Mouse (Mus musculus) kidney, adult 2 months (tissue): Measurements from ENCODE around the gene Foxp1. TPM values are rescaled to one million over a fixed set of nuclear protein-coding genes. Genes with fewer than 3 reads are reported as not detected.

Experiments
- DNase-seq: peaks from one replicate; pipeline ENCODE4 v3.0.0; 2021
- H3K27ac ChIP-seq: fragments of 200-500 bp; 2 replicates; pipeline ENCODE4 v1.5.1; 2012; ENCODE audit warnings: low read depth, low read length, control low read depth, inconsistent platforms; ENCODE audit not compliant: insufficient read depth
- H3K27me3 ChIP-seq: fragments of 200-500 bp; replicated peaks from 2 replicates; pipeline ENCODE4 v1.6.1; 2012; ENCODE audit warnings: mild to moderate bottlenecking, moderate library complexity, low read length, inconsistent platforms; ENCODE audit not compliant: control insufficient read depth, insufficient read depth
- H3K36me3 ChIP-seq: fragments of 200-500 bp; 2 replicates; pipeline ENCODE4 v1.6.1; 2012; ENCODE audit warnings: mild to moderate bottlenecking, moderate library complexity, low read length, inconsistent platforms; ENCODE audit not compliant: control insufficient read depth, insufficient read depth
- H3K4me1 ChIP-seq: fragments of 200-500 bp; 2 replicates; pipeline ENCODE4 v1.6.1; 2011; ENCODE audit warnings: low read length; ENCODE audit not compliant: control insufficient read depth, insufficient read depth
- H3K4me3 ChIP-seq: fragments of 200-500 bp; 2 replicates; pipeline ENCODE4 v1.5.1; 2011; ENCODE audit warnings: mild to moderate bottlenecking, low read depth, low read length, control low read depth; ENCODE audit not compliant: insufficient read depth
- CTCF ChIP-seq: fragments of 200-500 bp; conservative IDR thresholded peaks from 2 replicates; pipeline ENCODE4 v1.5.1; 2011; ENCODE audit warnings: low read depth, mild to moderate bottlenecking, control low read depth, low read length, moderate library complexity, mixed read lengths; ENCODE audit not compliant: insufficient read depth, insufficient read length
- POLR2A ChIP-seq: fragments of 200-500 bp; IDR thresholded peaks from one replicate; pipeline ENCODE4 v1.6.1; 2011; ENCODE audit warnings: low read depth, low read length, control low read depth
- WGBS: fragments of 180-500 bp; shearing (Covaris S2); methylation state at CpG from one replicate; pipeline ENCODE4 v1.1.7; 2018; 5-methylcytosine and 5-hydroxymethylcytosine counted together
- polyA plus RNA-seq: library from polyadenylated mRNA; depleted of rRNA; stranded (reverse); fragments of >200 nt; gene quantifications from 2 replicates; pipeline ENCODE4 v1.2.3, GENCODE M21; 2012

The Foxp1 gene
- polyA plus RNA-seq, 1 experiment: 32.8 TPM

GRCm38 (mm10) chr6:99096105-99096775 is 426.3 kb downstream of the Foxp1 start:
- peaks cover 3% of the 10 kb centered on the region for H3K4me1 ChIP-seq

GRCm38 (mm10) chr6:99095185-99096104 is 427.1 kb downstream of the Foxp1 start:
- DNase-seq: peak; percentile 26
- whole genome bisulfite sequencing: 20% methylated on average over 18 of the region's 18 CpGs

More at GRCm38 (mm10) chr6:99096105-99096775, 426.3 kb downstream of the Foxp1 start:
- H3K27me3 ChIP-seq: no peaks in the 10 kb centered on the region
- no peaks in the 10 kb centered on the region for H3K36me3 ChIP-seq
- peak; percentile 53 for DNase-seq
- H3K27ac ChIP-seq: peak overlapping the region; percentile 4; the same call in 1 of the 2 replicates
- TF ChIP-seq CTCF: no peak
- TF ChIP-seq POLR2A: no peak
- WGBS: 16% methylated on average over 12 of the region's 12 CpGs
- peak overlapping the region; percentile 38 for H3K4me3 ChIP-seq

GRCm38 (mm10) chr6:99094339-99094989 is 428.1 kb downstream of the Foxp1 start:
- 58% methylated on average over 10 of the region's 10 CpGs for WGBS
- TF ChIP-seq CTCF (no peak), POLR2A (no peak)
- Histone ChIP-seq H3K27ac (peak overlapping the region; percentile 57; the same call in 1 of the 2 replicates), H3K4me3 (0 out of 2 replicates have a peak overlapping the region, but pooled peaks have one; percentile 15), H3K27me3 (no peaks in the 10 kb centered on the region), H3K36me3 (no peaks in the 10 kb centered on the region), H3K4me1 (no peaks in the 10 kb centered on the region)
- DNase-seq: peak; percentile 14

More at GRCm38 (mm10) chr6:99095185-99096104, 427.1 kb downstream of the Foxp1 start:
- Histone ChIP-seq H3K4me3 (peak overlapping the region; percentile 38), H3K27me3 (no peaks in the 10 kb centered on the region), H3K27ac (peak overlapping the region; percentile 4; the same call in 1 of the 2 replicates), H3K36me3 (no peaks in the 10 kb centered on the region), H3K4me1 (peaks cover 3% of the 10 kb centered on the region; the same call in 1 of the 2 replicates)
- TF ChIP-seq POLR2A (no peak), CTCF (no peak)

- Histone ChIP-seq H3K36me3 (no peaks in the 10 kb centered on the region), H3K4me3 (no peak overlapping the region), H3K4me1 (no peaks in the 10 kb centered on the region), H3K27ac (no peak overlapping the region), H3K27me3 (no peaks in the 10 kb centered on the region)
- no peak for DNase-seq
- TF ChIP-seq CTCF (no peak), POLR2A (no peak)
- 56% methylated on average over 2 of the region's 2 CpGs for WGBS
These were observed 428.7 kb downstream of the Foxp1 start for GRCm38 (mm10) chr6:99093856-99094255.

- Histone ChIP-seq H3K36me3 (no peaks in the 10 kb centered on the region), H3K4me3 (no peak overlapping the region), H3K27me3 (no peaks in the 10 kb centered on the region), H3K4me1 (no peaks in the 10 kb centered on the region), H3K27ac (no peak overlapping the region)
- TF ChIP-seq CTCF (no peak), POLR2A (no peak)
- no peak for DNase-seq
- 78% methylated on average over 5 of the region's 5 CpGs for WGBS
These were observed 429.3 kb downstream of the Foxp1 start for GRCm38 (mm10) chr6:99093208-99093607.

- Histone ChIP-seq H3K4me3 (no peak overlapping the region), H3K36me3 (no peaks in the 10 kb centered on the region), H3K27me3 (no peaks in the 10 kb centered on the region), H3K4me1 (peaks cover 3% of the 10 kb centered on the region; the same call in 1 of the 2 replicates), H3K27ac (no peak overlapping the region)
- TF ChIP-seq CTCF (no peak), POLR2A (no peak)
- DNase-seq: no peak
- WGBS: 47% methylated on average over 2 of the region's 2 CpGs
These were observed 430.7 kb downstream of the Foxp1 start for GRCm38 (mm10) chr6:99091799-99092198.
